Mouse (Mus musculus): ENCODE results near the gene Cchcr1.

Gene Cchcr1

DNA sequence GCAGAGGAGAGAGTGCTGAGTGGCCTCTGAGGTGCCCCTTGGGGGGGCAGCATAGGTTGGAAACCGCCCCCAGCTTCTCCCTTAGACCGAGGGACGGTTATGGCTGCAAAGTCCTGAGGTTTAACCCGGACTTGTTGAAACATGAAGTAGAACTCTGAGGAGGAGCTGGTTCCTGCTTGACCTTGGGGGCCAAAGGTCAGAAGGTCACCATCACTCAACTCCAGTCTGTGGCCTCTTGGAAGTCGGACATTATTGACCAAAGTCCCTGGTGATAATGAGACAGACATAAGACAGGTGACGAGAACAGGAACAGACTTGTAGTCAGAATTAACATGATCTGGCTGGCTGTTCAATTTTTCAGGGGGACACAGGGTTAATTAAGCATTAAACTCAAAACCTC, 2.1 kb upstream of the Cchcr1 start:
- DNase-seq (ENCODE audit: low spot score in 2 of 2): no peak

DNA sequence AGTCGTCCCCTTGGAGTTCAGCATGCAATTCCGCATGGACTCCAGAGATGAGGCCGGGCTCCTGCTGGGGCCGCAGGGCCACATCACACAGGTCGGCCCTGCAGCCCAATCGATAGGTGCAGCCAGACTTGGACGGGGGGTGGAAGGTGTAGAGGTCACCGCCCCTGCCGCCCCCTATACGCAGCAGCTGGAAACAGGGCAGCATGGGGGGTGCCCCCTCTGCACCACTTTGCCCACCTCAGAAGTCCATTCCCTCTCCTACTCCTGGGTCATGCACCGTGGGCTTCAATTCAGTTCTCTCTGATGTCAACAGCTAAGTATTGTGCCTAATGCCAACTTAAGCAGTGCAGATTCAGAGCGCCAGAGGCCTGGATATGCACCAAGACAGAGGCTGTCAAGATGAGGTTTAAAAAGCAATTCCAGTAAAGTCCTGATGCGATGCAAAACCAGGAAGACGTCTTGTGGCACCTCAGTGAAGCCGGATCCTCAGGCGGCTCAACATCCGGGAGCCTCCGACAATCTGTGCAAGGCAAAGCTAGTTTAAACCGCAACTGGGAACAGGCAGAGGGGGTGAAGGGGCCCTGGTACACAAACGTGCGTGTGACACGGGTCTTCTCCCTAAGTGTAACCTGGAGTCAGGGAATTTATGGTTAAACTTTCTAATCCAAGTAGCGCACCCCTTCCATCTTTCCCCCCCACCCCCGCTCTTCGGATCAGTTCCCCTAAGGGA, 824 bp upstream of the Cchcr1 start:
- no peak for DNase-seq (ENCODE audit: low spot score in 2 of 2)

DNA sequence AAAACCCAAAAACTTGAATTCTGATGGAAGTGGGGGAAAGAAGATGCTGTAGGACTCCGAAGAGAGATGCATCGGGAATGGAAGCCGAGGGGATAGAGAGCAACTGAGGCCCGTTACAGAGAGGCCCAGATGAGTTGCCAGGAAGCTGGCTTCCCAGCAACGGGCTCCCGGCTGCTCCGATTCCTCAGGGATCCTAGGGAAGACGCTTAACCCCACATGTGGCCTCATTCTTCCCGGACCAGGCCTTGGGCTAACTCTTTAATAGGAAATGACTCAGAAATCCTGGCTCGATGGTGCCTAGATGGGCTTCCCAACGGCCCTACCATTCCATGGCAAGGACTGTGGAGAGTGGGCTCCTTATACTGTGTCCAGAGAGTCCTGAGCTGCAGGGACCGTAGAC, 626 bp downstream of the Cchcr1 start:
- DNase-seq (ENCODE audit: low spot score in 2 of 2): no peak

DNA sequence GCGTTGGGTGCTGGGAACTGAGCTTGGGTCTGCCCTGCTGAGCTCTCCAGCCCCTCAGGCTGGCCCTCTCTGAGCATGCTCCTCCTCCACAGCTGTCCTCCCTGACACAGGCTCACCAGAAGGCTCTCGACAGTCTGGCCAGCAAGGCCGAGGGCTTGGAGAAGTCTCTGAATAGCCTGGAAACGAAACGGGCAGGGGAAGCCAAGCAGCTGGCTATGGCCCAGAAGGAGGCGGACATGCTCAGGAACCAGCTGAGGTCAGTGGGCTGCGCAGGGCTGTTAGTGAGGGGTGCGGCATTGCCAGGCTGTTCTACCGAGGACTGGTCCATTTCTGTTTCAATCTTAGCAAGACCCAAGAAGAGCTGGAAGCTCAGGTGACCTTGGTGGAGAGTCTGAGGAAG, 7.5 kb downstream of the Cchcr1 start:
- no peak for DNase-seq (ENCODE audit: low spot score in 2 of 2)

DNA sequence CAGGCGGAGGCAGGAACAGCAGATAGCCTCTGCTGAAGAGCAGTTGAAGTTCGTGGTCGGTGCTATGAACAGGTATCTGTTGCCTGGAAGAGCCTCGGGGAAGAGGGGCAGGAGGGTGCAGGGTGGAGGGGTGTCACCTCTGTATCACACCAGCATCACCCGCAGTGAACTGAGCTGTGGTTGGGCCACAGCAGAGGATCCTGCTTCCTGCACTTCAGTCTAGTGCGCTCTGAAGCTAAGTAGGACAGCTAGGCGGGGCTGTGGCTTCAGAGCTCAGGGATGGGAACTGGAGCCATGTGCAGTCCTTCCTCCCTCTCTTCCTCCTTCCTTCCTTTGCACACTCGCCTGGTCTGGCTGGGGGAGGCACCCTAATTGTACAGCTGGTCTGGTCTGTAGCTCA, 9.7 kb downstream of the Cchcr1 start:
- DNase-seq (ENCODE audit: low spot score in 2 of 2): no peak

DNA sequence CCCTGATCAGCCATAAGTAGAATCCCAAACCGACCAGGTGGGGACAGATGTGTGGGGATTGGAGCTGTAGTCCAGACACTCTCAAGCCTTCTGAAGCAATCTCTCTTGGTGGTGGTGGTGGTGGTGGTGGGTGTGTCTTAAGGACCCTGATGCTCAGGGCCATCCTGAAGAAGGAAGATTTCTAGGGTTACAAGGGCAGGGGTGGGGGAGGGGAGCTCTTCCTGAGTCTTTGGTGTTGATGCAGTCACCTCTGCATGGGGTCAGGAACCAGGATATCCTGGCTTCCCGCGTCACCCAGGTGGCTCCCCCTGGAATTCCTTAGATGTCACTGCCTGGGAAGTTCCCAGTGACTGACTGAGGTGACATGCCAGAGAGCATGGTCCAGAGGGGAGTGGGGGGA, 15.5 kb downstream of the Cchcr1 start:
- no peak for DNase-seq (ENCODE audit: low spot score in 2 of 2)

DNA sequence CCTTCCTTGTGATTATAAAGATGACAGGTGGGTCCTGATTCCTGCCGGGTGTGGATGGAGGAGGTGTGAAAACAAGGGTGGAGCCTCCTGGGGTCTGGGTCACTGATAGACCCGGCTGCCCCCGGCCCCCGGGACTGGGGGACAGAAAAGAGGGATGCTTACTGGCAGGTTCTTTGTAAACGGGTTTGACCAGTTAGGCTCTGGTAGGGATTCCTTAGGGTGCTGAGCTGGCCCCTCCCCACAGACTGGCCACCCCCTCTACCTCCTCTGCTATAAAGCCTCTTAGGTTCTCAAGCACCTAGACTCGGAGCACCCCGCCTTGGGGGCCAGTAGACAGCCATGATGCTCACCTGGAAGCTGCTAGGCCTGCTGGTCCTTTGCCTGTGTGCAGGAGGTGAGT, 16.0 kb downstream of the Cchcr1 start, which contains the start of gene Psors1c2:
Gene Psors1c2 (plus strand): TSS at position 301 of the 400 bp plus-strand sequence.
- DNase-seq (ENCODE audit: low spot score in 2 of 2): no peak

DNA sequence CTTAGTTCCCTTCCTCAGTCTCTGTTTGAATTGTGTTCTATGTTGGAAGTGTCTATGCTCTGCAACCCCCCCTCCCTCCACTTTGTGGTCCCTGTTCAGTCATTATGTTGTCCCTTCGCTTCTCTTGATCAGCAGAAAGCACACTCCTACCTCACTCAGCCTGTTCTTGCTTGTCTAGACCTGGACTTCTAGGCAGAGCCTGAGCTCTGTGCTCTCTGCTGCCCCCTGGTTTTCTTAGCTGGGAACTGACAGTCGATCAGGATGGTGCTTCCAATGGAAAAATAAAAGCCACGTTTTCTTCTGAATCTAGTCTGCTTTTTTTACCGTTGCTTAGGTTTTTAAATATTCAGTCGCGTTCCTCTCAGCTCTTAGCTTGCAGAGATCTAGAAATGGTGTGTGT, 17.4 kb downstream of the Cchcr1 start:
- peak in 1 of 2 experiments; percentile 89 for DNase-seq (ENCODE audit: low spot score in 2 of 2)

DNA sequence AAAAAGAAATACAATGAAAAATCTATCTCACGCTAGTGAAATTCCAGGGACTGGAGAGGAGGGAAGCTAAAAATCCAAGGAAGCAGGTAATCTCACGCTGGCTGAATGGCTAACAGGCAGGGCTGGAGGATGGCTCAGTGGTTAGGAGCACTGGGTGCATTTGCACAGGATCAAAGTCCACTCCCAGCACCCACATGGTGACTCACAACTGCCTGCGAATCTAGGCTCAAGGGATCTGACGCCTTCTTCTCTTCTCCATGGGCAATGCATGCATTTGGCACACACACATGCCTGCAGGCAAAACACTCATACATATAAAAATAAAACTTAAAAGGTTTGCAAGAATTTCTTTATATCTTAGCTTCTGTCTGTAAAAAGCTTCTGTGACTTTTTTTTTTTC, 20.5 kb downstream of the Cchcr1 start:
- DNase-seq (ENCODE audit: low spot score in 2 of 2): peak in 1 of 2 experiments; percentile 62

DNA sequence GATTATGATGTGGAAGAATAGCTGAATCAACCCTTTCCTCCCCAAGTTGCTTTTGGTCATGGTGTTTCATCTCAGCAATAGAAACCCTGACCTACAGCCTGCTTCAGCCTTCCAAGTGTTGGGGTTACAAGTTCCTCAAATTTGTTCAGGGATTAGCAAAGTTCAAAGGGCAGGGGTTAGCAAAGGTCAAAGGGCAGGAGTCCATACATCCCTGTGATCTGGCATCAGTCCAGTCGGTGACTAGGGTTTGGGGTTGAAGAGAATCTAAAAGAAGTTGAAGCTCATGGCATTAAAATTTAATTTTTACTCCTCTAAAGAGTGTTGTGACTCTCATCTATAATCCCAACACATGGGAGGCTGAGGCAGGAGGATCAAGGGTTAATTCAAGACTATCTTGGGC, 21.6 kb downstream of the Cchcr1 start:
- DNase-seq (ENCODE audit: low spot score in 2 of 2): no peak

DNA sequence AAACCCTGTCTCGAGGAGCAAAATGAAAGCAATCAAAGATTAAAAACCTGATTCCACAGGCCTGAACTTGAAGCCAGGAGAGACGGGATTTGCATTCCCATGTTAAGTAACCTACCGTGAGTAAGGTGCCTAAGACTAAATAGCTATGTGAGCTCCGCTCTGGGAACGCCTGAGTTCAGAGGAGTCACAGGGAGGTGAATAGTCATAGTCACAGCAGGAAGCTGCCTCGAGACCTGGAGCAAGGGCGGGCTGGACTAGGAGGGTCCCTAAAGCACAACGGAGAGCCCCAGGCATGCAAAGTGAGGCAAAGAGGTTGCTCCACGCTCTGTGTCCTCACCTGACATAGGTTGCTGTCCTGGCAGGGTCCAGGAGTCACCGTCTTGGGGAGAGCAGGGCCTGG, 22.6 kb downstream of the Cchcr1 start:
- no peak for DNase-seq (ENCODE audit: low spot score in 2 of 2)

DNA sequence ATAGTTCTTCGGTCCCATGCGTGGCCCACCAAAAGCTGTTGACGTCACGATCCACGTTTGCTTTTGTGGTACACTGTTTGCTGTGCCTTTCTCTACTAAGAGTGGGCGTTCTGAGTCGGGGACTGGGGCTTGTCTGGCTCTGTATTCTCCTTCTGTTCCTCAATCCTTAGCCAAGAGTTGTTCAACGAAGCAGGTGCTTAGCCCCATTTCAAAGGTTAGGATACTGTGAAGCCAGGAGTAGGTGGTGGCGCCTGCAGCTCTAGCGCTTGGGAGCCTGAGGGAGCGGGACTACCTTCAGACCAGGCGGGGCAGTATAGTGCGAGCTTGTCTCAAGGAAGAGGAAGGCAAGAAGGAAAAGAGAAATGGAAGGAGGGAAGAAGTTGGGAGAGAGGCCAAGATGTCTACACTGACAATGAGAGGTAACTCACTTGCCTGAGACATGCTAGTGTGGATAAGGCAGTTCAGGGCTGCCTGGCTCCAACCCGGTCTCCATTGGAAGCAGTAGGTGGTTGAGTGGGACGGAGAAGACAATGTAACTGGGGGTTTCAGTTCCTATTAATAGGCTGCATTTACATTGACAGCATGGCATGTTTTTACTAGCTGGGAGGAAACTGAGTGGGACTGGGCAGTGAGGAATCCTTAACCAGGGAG, 26.0 kb downstream of the Cchcr1 start:
- peak in 1 of 2 experiments; percentile 32 for DNase-seq (ENCODE audit: low spot score in 2 of 2)

DNA sequence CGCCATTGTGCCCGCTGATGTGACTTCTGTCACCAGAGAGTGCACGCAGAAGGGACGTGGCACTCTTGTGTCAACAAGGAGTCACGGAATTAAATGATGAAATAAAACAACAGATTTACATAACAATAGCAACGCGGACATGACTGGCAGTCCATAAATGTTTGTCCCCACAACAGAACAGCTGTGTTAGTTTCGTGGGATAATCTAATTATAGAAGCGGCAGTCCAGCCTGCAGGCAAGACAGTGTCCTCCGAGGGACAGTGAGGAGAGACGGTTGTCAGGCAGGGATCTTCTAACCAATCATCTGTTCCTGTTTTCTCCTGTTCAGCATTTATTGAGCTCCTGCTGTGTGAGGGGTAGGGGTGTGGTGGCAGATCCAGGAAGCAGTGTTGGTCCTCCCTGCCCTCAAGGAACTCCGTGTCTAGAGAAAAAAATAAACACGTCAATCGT, 26.5 kb downstream of the Cchcr1 start:
- DNase-seq (ENCODE audit: low spot score in 2 of 2): peak in 1 of 2 experiments; percentile 39

DNA sequence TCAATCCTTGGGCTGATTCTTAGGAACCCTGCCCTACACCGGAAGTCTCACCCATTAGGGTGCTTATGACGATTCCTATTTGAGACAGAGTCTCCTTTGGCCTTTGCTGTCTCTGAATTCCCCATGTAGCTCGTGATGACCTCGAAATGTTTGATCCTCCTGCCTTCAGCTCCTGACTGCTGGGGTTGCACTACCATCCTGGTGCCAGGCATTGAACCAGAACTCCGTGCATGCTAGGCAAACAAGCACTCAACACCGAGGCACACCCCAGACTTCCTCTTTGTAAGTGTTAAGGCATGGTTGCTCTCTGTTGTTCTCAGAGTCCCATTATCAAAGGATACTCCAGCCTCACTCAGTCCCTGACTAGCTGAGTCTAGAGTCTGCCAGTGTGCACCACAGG, 27.1 kb downstream of the Cchcr1 start:
- DNase-seq (ENCODE audit: low spot score in 2 of 2): no peak

DNA sequence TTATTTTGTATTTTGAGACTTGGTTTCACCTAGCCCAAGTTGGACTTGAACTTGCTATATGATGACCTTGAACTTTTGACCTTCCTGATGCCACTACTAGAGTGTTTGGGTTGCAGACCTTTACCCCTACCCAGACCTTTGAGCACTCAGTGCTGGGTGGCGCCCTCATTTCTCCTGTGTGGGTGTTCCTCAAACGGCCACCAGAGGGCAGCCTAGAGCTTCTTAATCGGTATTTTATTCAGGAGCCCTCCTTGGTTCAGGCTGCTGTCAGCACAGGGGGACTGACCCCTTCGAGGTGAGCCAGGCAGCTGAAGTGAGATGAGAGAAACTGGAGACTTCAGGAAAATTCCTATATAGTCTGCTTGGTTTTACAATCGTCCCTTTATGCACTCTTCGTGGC, 27.8 kb downstream of the Cchcr1 start:
- DNase-seq (ENCODE audit: low spot score in 2 of 2): peak in 1 of 2 experiments; percentile 63

DNA sequence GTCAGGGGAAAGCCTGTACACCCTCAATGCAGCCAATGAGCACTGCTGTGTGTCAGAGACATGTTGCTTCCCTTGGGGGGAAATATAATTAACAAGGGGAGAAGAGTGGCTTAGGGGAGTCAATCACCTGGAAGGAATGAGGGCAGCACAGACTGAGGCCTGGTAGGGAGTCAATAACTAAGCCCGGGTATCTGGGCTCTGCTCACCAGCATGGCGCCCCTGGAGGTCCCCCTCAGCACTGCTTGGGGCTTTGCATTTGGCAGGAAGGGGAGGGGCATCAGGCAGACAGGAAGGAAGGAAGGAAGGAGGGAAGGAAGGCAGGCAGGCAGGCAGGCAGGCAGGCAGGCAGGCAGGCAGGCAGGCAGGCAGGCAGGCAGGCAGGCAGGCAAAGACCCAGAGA, 30.6 kb downstream of the Cchcr1 start:
- no peak for DNase-seq (ENCODE audit: low spot score in 2 of 2)

DNA sequence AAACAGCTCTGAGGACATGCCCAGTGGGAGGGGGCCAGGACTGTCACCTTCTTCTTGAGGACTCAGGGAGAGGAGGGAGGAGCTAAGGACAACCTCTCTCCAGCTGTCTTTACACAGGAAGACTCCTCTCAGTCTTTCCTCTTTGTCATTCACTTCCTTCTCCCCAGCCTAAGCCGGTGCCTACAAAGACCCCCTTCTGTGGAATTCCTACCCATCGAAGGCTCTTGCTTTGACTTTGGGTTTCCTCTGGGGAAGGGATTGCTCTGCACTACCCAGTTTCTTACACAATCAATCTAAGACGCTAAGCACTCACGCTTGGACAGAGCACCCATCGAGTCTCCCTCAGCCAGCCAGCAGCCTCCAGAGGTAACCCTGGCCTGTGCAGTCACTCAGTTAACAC, 31.7 kb downstream of the Cchcr1 start:
- DNase-seq (ENCODE audit: low spot score in 2 of 2): no peak

DNA sequence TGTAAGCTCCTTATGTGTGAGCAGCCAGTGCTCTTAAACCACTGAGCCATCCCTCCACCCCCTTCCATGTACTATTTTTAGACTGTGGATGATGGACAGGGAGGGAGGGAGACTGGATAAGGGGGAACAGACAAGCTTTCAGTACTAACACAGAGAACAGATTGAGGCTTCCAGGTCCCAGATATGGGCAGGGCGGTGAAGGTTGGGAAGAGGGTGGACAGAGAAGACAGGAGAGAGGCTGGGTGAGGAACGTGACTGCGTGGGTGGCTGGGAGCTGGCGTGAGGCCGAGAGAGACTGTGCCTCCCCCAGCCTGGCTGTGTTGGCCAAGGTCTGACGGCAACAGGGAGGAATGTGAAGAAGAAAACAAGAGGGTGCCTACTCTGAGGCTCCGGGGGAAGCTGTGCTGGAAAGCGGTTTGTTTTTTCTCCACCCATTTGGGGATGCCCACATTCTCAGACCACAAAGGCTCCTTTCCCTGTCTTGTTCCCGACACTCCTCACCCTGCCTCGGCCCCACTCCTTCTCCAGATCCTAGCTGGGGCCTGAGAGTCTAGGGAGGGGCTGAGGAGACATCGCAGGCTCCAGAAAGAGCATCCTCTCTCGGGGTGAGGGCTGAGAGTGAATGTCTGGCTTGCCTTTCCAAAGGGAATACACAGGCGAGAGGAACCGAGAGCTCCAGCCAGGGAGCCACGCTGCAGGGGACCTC, 32.7 kb downstream of the Cchcr1 start:
- peak; percentile 77 to 90 for DNase-seq (ENCODE audit: low spot score in 2 of 2)

DNA sequence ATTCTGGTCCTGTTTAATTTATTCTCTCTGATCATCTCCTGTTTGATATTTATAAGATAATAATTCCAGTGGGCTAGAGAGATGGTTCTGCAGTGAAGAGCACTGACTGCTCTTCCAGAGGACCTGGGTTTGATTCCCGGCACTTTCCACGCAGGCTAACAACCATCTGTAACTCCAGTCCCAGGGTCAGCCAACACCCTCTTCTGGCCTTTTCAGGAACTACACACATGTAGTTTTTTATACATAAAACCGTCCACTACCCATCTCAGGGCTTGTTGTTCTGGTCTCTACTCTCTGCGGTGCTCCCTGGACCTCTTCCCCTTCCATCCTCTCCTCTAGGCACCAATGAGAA, 33.2 kb downstream of the Cchcr1 start:
- no peak for DNase-seq (ENCODE audit: low spot score in 2 of 2)

DNA sequence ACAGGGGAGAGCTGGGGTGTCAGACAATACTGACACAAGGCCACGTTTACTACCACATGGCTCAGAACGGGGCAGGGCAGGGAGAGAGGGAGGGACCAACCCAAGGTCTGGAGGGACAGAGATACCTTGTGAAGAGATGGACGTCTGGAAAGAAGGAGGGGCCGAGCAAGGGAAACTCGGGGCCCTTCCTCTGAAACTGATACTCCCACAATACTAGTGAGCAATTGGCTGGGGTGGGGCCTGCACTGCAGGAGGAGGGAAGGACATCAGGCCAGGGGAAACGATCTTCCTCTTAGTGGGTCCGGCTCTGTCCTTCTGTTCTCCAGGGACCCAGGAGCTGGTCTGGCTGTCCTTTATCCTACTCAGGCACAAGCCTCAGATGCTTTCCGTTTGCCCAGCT, 34.0 kb downstream of the Cchcr1 start:
- no peak for DNase-seq (ENCODE audit: low spot score in 2 of 2)

DNA sequence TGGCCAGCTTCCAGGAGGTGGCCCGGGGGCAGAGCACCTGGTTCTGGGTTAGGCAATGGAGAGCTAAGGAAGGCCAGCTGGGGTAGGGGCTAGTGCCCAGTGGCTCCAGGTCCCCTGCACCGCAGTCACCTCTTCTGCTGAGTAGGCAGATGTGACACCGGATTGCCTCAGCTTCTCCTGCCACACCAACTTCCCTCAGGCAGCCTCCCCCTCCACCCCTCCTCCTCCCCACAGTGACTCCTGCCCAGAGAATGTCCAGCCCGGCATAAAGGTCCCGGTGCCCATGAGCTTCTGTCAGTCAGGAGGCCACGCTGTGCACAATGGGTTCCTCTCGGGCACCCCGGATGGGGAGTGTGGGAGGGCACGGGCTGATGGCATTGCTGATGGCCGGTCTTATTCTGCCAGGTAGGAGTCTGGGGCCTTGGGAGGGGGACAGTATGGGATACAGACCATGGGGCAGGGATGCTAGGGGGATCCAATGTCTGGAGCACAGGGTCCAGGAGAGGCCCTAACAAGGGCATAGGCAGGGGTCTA, 35.0 kb downstream of the Cchcr1 start, which contains the start of gene Cdsn:
Gene Cdsn (plus strand): TSS at position 248 of the 534 bp plus-strand sequence.
- no peak for DNase-seq (ENCODE audit: low spot score in 2 of 2)

DNA sequence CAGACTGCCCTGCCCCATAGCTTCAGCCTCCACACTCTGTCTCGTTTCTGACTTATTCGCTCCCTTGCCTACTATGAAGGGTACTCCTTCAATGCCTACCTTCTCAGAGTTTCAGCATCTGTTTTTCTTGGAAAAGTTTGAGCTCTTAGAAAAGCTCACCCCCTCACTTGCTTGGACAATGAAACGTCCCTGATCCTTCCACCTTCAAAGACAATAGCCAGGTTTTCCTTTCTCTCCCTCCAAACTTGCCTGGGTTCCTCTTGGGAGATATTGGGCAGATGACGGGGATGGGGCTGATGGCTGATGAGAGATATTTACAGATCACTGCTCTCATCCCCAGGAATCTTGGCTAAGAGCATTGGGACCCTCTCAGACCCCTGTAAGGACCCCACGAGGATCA, 37.4 kb downstream of the Cchcr1 start:
- no peak for DNase-seq (ENCODE audit: low spot score in 2 of 2)

All from left cerebral cortex, adult 9 months (tissue).